Comparison of ENCODE assay signal across 8 mouse cellular contexts in genomic region chr4:129130755-129131303, GRCm38 (mm10). TPM values are rescaled to one million over a fixed set of nuclear protein-coding genes. Genes with fewer than 3 reads are reported as not detected.
A peak's percentile ranks its signal among the peaks of the same experiment; 100 is the strongest.
DNase-seq lines count a peak whose midpoint lies in the region; ATAC-seq and TF ChIP-seq lines count a peak whose summit lies in the region.
"Had no signal": no experiment of that assay in that cellular context is flagged by ENCODE, and none has a peak within 500 bp of the region (broad histone marks: within the 10 kb centered on the region; RNA-seq: fewer than 3 reads in every experiment).

No protein-coding gene starts in this region.

- peak overlapping the region; percentile 10 for H3K4me2 ChIP-seq in hindbrain, postnatal 0 days (ENCODE audit: low read depth, low read length)
- peak overlapping the region; percentile 40 for H3K4me2 ChIP-seq in liver, embryonic 14.5 days (ENCODE audit: low read depth)
- peak overlapping the region; percentile 48 for H3K4me2 ChIP-seq in stomach, embryonic 14.5 days (replicated peaks; ENCODE audit: low read depth, low read length)

- no peak for TF ChIP-seq POLR2A in brain, embryonic 14.5 days (IDR thresholded peaks at IDR 0.05; ENCODE audit: borderline replicate concordance, extremely low read depth, insufficient read depth, insufficient read length, poor library complexity, severe bottlenecking)

- no peak for TF ChIP-seq CTCF in brain, embryonic 14.5 days (IDR thresholded peaks at IDR 0.05; ENCODE audit: borderline replicate concordance, extremely low read depth, insufficient read depth, insufficient read length)
- no peak for TF ChIP-seq CTCF in hindbrain, postnatal 0 days (IDR thresholded peaks at IDR 0.05; ENCODE audit: low read depth)
- no peak for TF ChIP-seq CTCF in liver, embryonic 14.5 days (IDR thresholded peaks at IDR 0.05; ENCODE audit: low read depth)

- peaks cover 23% of the 10 kb centered on the region for H3K4me1 ChIP-seq in hindbrain, postnatal 0 days (ENCODE audit: insufficient read depth, low read length)
- H3K4me1 ChIP-seq in liver, embryonic 14.5 days (replicated peaks; ENCODE audit: control insufficient read depth in 2 of 2, insufficient read depth in 2 of 2, low read length in 1 of 2) = peaks cover 0 to 5% of the 10 kb centered on the region in 2 experiments; a peak in 2 of 4 replicates
- H3K4me1 ChIP-seq in stomach, embryonic 14.5 days (ENCODE audit: control insufficient read depth, insufficient read depth, low read length) = peaks cover 10% of the 10 kb centered on the region; the same call in 1 of the 2 replicates

- 0 out of 2 replicates have a peak overlapping the region, but pooled peaks have one; percentile 45 for H3K27ac ChIP-seq in hindbrain, postnatal 0 days
- H3K27ac ChIP-seq in liver, embryonic 14.5 days = no peak overlapping the region
- H3K27ac ChIP-seq in stomach, embryonic 14.5 days (ENCODE audit: low read length) = peak overlapping the region; percentile 15; the same call in 1 of the 2 replicates
- H3K27ac ChIP-seq: macrophage had no signal

- peak; percentile 92 for DNase-seq in ES-CJ7 (ENCODE audit: low read depth, low spot score)
- peak; percentile 61 for DNase-seq in brain, embryonic 14.5 days (ENCODE audit: low read depth)
- no peak for DNase-seq in hindbrain, postnatal 0 days (ENCODE audit: low spot score)
- DNase-seq in liver, embryonic 14.5 days (ENCODE audit: low read depth in 3 of 3, low spot score in 3 of 3) = no peak
- no peak for DNase-seq in layer of hippocampus, adult 8-10 months (ENCODE audit: low spot score in 2 of 2)
- no peak for DNase-seq in layer of hippocampus, adult 9-10 months (ENCODE audit: low spot score)

- WGBS in hindbrain, postnatal 0 days = 13% methylated on average over 17 of the region's 17 CpGs
- 5% methylated on average over 17 of the region's 17 CpGs for WGBS in liver, embryonic 14.5 days (ENCODE audit: insufficient replicate concordance)
- WGBS in stomach, embryonic 14.5 days = 2% methylated on average over 17 of the region's 17 CpGs

- no peaks in the 10 kb centered on the region for H3K36me3 ChIP-seq in hindbrain, postnatal 0 days (ENCODE audit: insufficient read depth, low read length)
- no peaks in the 10 kb centered on the region for H3K36me3 ChIP-seq in liver, embryonic 14.5 days (replicated peaks; ENCODE audit: control insufficient read depth, insufficient read depth, low read depth)
- no peaks in the 10 kb centered on the region for H3K36me3 ChIP-seq in stomach, embryonic 14.5 days (ENCODE audit: control insufficient read depth, insufficient read depth, low read length)

- no peaks in the 10 kb centered on the region for H3K27me3 ChIP-seq in hindbrain, postnatal 0 days (ENCODE audit: insufficient read depth, low read length)
- H3K27me3 ChIP-seq in liver, embryonic 14.5 days (ENCODE audit: control insufficient read depth, insufficient read depth, low read length) = peaks cover 30% of the 10 kb centered on the region
- H3K27me3 ChIP-seq in stomach, embryonic 14.5 days (ENCODE audit: control insufficient read depth, insufficient read depth, low read length) = 0 out of 2 replicates have a peak, but pooled peaks cover 2% of the 10 kb centered on the region

- H3K9me3 ChIP-seq in hindbrain, postnatal 0 days (ENCODE audit: low read length) = no peaks in the 10 kb centered on the region
- no peaks in the 10 kb centered on the region for H3K9me3 ChIP-seq in liver, embryonic 14.5 days (ENCODE audit: control insufficient read depth, low read length)
- H3K9me3 ChIP-seq in stomach, embryonic 14.5 days (ENCODE audit: control insufficient read depth, low read depth, low read length) = no peaks in the 10 kb centered on the region

- H3K4me3 ChIP-seq in hindbrain, postnatal 0 days (ENCODE audit: low read length) = no peak overlapping the region
- H3K4me3 ChIP-seq in liver, embryonic 14.5 days (ENCODE audit: insufficient read depth in 1 of 2, low read depth in 2 of 2, low read length in 2 of 2) = no peak overlapping the region
- H3K4me3 ChIP-seq in stomach, embryonic 14.5 days (ENCODE audit: low read depth, low read length) = peak overlapping the region; percentile 25

- no peak for TF ChIP-seq EP300 in liver, embryonic 14.5 days (IDR thresholded peaks at IDR 0.05; ENCODE audit: low read depth)

- ATAC-seq in hindbrain, postnatal 0 days = peak; percentile 54
- ATAC-seq in liver, embryonic 14.5 days (ENCODE audit: insufficient read depth) = no peak
- peak; percentile 74 for ATAC-seq in stomach, embryonic 14.5 days (ENCODE audit: insufficient number of reproducible peaks, insufficient read depth, low FRiP score, low read depth)

- no peak overlapping the region for H3K9ac ChIP-seq in hindbrain, postnatal 0 days (replicated peaks; ENCODE audit: low read length)
- H3K9ac ChIP-seq in liver, embryonic 14.5 days (replicated peaks) = no peak overlapping the region
- no peak overlapping the region for H3K9ac ChIP-seq in stomach, embryonic 14.5 days (replicated peaks; ENCODE audit: low read depth, low read length)

RNA-seq across cellular contexts. Expression of gene Fndc5, which starts 6.0 kb away (rescaled TPM):
- polyA plus RNA-seq in brain, embryonic 14.5 days (2012; rRNA removed) = 4.4 and 7.4 TPM in 2 replicates
- 33.5 and 38.4 TPM in 2 replicates for total RNA-seq in hindbrain, postnatal 0 days (2014; rRNA removed)
- polyA plus RNA-seq in hindbrain, postnatal 0 days (2015; fragmentation: Nextera tagmentation; extraction: Ambion mirVana) = 19.6 and 20.1 TPM in 2 replicates
- 0.36 and 0.56 TPM in 2 replicates for polyA plus RNA-seq in liver, embryonic 14.5 days (2012; rRNA removed)
- 0.30 and 0.99 TPM in 2 replicates for polyA plus RNA-seq in liver, embryonic 14.5 days (2014; fragmentation: Nextera tagmentation; extraction: Ambion mirVana)
- polyA plus RNA-seq in stomach, embryonic 14.5 days (2014; fragmentation: Nextera tagmentation; extraction: Ambion mirVana) = 1.4 TPM in 2 replicates
- total RNA-seq in layer of hippocampus, adult 8-10 months (2022) = 10 to 100 TPM; 65.6 to 77.6 (median 69.9) TPM
- polyA plus RNA-seq: macrophage had no signal

RNA-seq across cellular contexts. Expression of gene Hpca, which starts 9.0 kb away (rescaled TPM):
- 50.3 and 57.2 TPM in 2 replicates for polyA plus RNA-seq in brain, embryonic 14.5 days (2012; rRNA removed)
- total RNA-seq in hindbrain, postnatal 0 days (2014; rRNA removed) = 270 and 290 TPM in 2 replicates
- 179 and 202 TPM in 2 replicates for polyA plus RNA-seq in hindbrain, postnatal 0 days (2015; fragmentation: Nextera tagmentation; extraction: Ambion mirVana)
- polyA plus RNA-seq in liver, embryonic 14.5 days (2012; rRNA removed) = 2.0 and 2.1 TPM in 2 replicates
- 0.23 and 0.28 TPM in 2 replicates for polyA plus RNA-seq in liver, embryonic 14.5 days (2014; fragmentation: Nextera tagmentation; extraction: Ambion mirVana)
- polyA plus RNA-seq in stomach, embryonic 14.5 days (2014; fragmentation: Nextera tagmentation; extraction: Ambion mirVana) = 1.1 and 2.0 TPM in 2 replicates
- 1,000 to 10,000 TPM; 1,891 to 2,020 (median 1,922) TPM for total RNA-seq in layer of hippocampus, adult 8-10 months (2022)
- polyA plus RNA-seq: macrophage had no signal

RNA-seq across cellular contexts. Expression of gene Tmem54, which starts 25.5 kb away (rescaled TPM):
- 0.42 and 0.81 TPM in 2 replicates for polyA plus RNA-seq in brain, embryonic 14.5 days (2012; rRNA removed)
- total RNA-seq in hindbrain, postnatal 0 days (2014; rRNA removed) = not detected in 2 replicates
- polyA plus RNA-seq in hindbrain, postnatal 0 days (2015; fragmentation: Nextera tagmentation; extraction: Ambion mirVana) = 0.19 and 0.39 TPM in 2 replicates
- polyA plus RNA-seq in liver, embryonic 14.5 days (2012; rRNA removed) = 1.2 and 1.4 TPM in 2 replicates
- polyA plus RNA-seq in liver, embryonic 14.5 days (2014; fragmentation: Nextera tagmentation; extraction: Ambion mirVana) = 1.1 and 1.3 TPM in 2 replicates
- polyA plus RNA-seq in stomach, embryonic 14.5 days (2014; fragmentation: Nextera tagmentation; extraction: Ambion mirVana) = 20.9 and 22.6 TPM in 2 replicates
- not detected for total RNA-seq in layer of hippocampus, adult 8-10 months (2022)
- polyA plus RNA-seq: macrophage had no signal

RNA-seq across cellular contexts. Expression of gene S100pbp, which starts 58.7 kb away (rescaled TPM):
- polyA plus RNA-seq in brain, embryonic 14.5 days (2012; rRNA removed) = 38.3 and 42.0 TPM in 2 replicates
- total RNA-seq in hindbrain, postnatal 0 days (2014; rRNA removed) = 35.9 and 36.8 TPM in 2 replicates
- 16.2 and 16.9 TPM in 2 replicates for polyA plus RNA-seq in hindbrain, postnatal 0 days (2015; fragmentation: Nextera tagmentation; extraction: Ambion mirVana)
- polyA plus RNA-seq in liver, embryonic 14.5 days (2012; rRNA removed) = 12.2 and 12.5 TPM in 2 replicates
- 4.5 and 4.8 TPM in 2 replicates for polyA plus RNA-seq in liver, embryonic 14.5 days (2014; fragmentation: Nextera tagmentation; extraction: Ambion mirVana)
- polyA plus RNA-seq in stomach, embryonic 14.5 days (2014; fragmentation: Nextera tagmentation; extraction: Ambion mirVana) = 18.2 and 20.3 TPM in 2 replicates
- 10 to 100 TPM; 33.2 to 41.3 (median 39.6) TPM for total RNA-seq in layer of hippocampus, adult 8-10 months (2022)

RNA-seq across cellular contexts. Expression of gene Yars, which starts 58.7 kb away (rescaled TPM):
- polyA plus RNA-seq in brain, embryonic 14.5 days (2012; rRNA removed) = 54.5 and 68.4 TPM in 2 replicates
- total RNA-seq in hindbrain, postnatal 0 days (2014; rRNA removed) = 56.0 and 79.6 TPM in 2 replicates
- 101 and 102 TPM in 2 replicates for polyA plus RNA-seq in hindbrain, postnatal 0 days (2015; fragmentation: Nextera tagmentation; extraction: Ambion mirVana)
- polyA plus RNA-seq in liver, embryonic 14.5 days (2012; rRNA removed) = 17.3 and 28.7 TPM in 2 replicates
- polyA plus RNA-seq in liver, embryonic 14.5 days (2014; fragmentation: Nextera tagmentation; extraction: Ambion mirVana) = 53.2 and 59.8 TPM in 2 replicates
- polyA plus RNA-seq in stomach, embryonic 14.5 days (2014; fragmentation: Nextera tagmentation; extraction: Ambion mirVana) = 81.6 and 84.6 TPM in 2 replicates
- total RNA-seq in layer of hippocampus, adult 8-10 months (2022) = 10 to 100 TPM; 85.5 to 91.6 (median 87.1) TPM

Comparison
In these comparisons a context has a peak if more than half of its experiments do, and no peak if none do; other contexts are left out.
1. DNase-seq: peak in ES-CJ7 (single experiment) and brain, embryonic 14.5 days (single experiment); none in hindbrain, postnatal 0 days (single experiment), liver, embryonic 14.5 days (0 of 3), layer of hippocampus, adult 8-10 months (0 of 2) and layer of hippocampus, adult 9-10 months (single experiment).
2. RNA of gene Hpca, which starts 9.0 kb away (polyA plus RNA-seq): 179 to 202 TPM in hindbrain, postnatal 0 days and 50.3 to 57.2 TPM in brain, embryonic 14.5 days; 0.23 to 2.1 TPM in liver, embryonic 14.5 days and 1.1 to 2.0 TPM in stomach, embryonic 14.5 days; every median in the first group is over 10 times any median in the second.
3. Peak in every context shown above with its lines, with median percentiles within 50 percentile points of each other: H3K4me2 ChIP-seq.